Mouse (Mus musculus): ENCODE data around the gene Git2. TPM values are rescaled to one million over a fixed set of nuclear protein-coding genes. Genes with fewer than 3 reads are reported as not detected.

Git2 gene
- total RNA-seq, 2 experiments from 2014 or later: 42.4 to 45.4 TPM

- DNase-seq: no peak
Observed at GRCm38 (mm10) chr5:114719003-114719927, 56.1 kb downstream of the Git2 start.

GRCm38 (mm10) chr5:114718483-114718882 lies 56.8 kb downstream of the Git2 start:
- no peak for DNase-seq

DNA sequence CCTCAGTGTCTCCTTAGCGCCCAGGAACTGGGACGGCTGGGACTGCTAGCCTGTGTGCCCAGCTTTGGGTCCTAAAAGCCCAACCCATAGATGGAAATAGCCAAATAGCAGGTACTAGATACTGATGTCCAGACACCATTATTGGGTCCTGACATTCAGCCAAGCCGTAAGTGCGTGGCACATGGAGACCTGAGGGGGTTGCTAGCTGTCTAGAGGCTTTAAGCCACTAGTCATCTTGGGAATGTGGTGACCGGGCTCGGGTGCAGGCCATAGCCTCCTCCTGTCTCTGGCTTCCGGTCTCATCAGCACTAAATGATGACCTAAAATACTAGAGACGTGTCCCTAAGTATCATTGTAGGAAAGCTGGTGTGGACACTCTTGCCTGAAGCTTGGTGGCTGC lies 57.4 kb downstream of the Git2 start:
- DNase-seq: no peak

DNA sequence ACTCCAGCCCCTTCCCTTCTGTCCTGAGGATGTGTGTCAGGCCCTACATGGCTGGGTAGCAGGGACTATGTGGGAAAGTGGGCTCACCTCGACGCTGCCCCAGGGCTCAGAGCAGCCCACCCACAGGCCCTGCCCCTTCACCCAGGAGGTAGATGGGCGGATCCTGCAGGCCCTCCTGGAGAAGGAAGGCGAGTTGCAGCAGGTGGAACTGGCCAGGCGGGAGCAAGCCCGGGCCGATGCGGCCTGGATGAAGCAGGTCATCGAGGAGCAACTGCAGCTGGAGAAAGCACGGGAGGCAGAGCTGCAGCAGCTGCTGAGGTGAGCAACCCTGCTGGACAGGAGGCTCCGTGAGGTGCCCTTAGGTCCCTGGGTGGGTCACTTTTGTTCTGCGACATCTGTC lies 58.0 kb downstream of the Git2 start:
- no peak for DNase-seq

- DNase-seq: no peak
Observed at GRCm38 (mm10) chr5:114714551-114714950, 60.8 kb downstream of the Git2 start.

- DNase-seq: no peak
Observed at GRCm38 (mm10) chr5:114709357-114709756, 66.0 kb downstream of the Git2 start.

GRCm38 (mm10) chr5:114708491-114708890 lies 66.8 kb downstream of the Git2 start:
- no peak for DNase-seq

DNA sequence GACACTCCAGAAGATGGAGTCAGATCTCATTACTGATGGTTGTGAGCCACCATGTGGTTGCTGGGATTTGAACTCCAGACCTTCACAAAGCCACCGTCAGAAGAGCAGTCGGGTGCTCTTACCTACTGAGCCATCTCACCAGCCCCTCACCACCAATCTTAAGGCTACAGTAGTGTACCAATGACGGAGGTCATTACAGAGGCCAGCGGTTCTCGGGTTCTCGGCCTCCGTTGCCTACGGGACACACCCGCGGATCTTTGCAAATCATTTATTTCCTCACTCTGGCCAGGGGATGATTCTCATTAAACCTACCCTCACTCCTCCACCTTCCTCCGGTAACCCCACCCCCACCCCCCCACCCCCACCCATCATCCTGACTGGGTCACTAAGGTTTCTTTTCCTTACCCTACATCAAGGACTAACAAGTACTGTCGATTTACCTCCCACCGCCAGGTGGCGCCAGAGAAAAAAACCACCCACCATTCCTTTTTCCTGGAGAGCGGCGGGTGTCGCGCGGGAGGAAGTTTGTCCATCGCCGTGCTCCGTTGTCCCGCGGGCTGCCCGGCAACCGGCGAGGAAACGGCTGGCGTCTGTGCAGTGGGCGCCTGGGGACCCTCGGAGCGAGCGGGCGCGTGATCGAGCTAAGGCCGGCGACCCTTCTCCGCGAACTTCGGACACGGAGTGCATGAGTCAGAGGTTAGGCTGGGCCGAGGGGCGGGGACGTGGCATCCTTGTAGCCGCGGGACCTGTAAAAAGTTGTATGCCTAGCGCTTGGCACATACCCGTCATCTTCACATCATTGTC lies 67.8 kb downstream of the Git2 start, which contains the start of gene Tchp:
Gene Tchp (plus strand): TSS at position 496 of the 804 bp plus-strand sequence.
- DNase-seq: peak; percentile 89 to 92

DNA sequence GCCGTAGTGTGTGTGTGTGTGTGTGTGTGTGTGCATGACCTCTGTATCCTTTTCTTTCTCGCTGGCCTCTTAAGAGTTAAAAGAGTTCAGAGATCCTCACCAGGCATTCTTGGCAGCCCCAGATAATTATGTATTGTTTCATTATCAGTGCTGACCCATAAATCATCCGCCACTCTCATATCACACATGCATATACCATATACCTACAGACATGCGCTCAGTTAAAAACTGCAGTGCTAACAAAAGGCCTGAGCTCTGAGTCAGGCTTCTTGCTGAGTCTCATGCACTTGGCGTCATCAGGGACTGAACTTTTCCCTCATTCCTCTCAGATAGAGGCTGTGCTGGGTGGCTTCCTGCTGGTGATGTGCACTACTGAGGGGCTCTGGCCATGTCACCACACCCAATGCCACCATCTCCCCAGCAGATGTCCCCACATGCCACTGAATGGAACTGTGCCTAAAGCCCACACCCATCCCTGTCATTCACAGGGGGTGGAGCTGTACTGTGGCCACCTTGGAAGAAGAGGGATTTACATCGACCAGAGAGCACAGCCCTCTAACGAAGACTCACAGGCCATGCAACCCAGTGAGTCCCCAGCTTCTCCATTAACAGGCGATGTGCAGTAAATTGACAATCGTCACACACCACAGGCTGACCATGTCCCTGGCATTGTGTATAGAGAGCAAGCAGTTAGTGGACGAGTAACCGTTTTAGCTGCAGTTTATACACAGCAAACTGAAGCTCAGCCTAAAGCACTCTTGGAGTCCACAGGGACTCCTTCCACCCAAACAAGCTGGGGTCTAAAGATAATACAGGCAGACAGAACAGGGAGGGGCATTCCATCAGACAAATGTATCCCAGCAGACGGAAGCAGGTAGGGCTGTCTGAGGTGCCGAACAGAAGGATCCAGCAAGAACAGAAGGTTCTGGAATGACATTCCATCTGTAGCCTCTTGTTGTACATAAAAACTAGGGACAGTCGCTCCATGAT lies 72.6 kb downstream of the Git2 start:
- no peak for DNase-seq

DNA sequence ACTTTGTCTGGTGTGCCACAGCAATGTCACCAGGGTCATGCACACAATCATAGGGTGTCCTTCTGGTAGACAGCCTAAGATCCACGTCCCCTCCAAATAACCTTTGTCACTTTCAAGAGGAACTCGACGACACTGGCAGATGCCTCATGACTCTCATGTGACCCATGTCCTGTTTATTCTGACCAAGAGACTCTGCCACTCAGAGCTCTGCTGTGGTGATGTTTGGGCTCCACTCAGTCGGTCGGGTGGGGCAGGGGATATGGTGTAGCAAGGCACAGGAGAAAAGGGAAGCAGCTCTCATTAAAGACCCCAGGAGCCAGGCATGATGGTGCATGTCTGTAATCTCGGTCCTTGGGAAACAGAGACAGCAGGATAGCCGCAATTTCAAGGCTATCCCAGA lies 76.3 kb downstream of the Git2 start:
- DNase-seq: no peak

DNA sequence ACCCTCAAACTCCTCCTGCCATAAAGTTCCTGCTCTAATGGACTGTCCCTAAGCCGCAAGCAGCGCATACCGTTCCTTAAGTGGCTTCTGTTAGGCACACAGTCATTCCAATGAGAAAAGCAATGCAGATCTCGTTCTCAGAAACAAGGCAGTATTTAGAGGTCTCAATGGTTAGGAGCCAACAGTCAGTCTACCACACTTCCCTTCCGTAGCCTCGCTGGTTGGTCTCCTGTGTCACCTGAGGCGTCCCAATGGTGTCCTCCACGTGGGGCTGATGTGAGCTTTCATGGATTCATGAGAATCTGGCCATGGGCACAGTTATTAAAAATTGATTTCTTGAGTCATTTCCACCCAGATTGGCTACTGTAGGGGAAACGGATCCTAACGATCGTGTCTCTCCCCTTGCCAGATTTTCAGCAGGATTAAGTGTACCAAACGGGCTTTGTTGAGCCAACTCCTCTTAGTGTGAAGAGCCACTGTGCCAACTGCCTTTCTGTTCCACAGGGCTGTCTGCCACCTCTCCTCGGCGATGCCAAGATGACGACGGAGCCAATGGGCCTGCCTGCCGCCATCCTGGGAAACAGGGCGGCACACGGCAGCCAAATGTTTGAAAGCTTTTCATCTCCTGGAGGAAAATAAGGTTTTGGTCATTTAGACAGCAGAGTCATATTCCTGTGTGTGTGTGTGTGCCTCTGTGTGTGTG lies 77.1 kb downstream of the Git2 start:
- DNase-seq: peak; percentile 84 to 88

DNA sequence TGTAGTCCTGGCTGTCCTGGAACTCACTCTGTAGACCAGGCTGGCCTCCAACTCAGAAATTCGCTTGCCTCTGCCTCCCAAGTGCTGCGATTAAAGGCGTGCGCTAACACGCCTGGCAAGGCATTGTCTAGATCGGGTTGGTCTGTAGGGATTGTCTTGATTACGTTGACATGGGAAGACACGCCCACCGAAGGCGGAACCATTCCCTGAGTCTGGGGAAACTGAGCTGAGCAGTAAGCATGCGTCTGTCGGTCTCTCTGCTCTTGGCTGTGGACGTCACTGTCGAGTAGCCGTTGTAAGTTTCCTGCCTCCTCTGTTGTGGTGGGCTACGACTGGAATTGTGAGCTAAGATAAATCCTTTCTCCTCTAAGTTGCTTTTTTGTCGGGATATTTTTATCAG lies 78.4 kb downstream of the Git2 start:
- DNase-seq: no peak

- DNase-seq: no peak
Observed at GRCm38 (mm10) chr5:114695775-114696174, 79.5 kb downstream of the Git2 start.

- peak; percentile 93 for DNase-seq
Observed at GRCm38 (mm10) chr5:114690633-114691567, 84.4 kb downstream of the Git2 start, which contains the start of gene Gltp. Gltp (minus strand) TSS chr5:114690984.

GRCm38 (mm10) chr5:114689700-114690366 lies 85.5 kb downstream of the Git2 start:
- DNase-seq: no peak

- no peak for DNase-seq
Observed at GRCm38 (mm10) chr5:114688703-114689102, 86.6 kb downstream of the Git2 start.

DNA sequence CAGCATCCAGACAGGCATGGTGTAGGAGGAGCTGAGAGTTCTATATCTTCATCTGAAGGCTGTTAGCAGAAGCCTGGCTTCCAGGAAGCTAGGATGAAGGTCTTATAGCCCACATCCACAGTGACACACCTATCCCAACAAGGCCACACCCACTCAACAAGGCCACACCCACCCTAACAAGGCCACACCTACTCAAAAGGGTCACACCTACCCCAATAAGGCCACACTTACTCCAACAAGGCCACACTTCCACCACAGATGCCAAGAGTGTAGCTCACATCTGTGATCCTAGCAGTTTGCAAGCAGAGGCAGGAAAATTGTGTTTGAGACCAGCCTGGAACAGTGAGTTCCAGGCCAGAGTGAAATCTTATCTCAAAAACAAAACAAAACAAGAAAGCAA lies 87.4 kb downstream of the Git2 start:
- no peak for DNase-seq

- no peak for DNase-seq
Observed at GRCm38 (mm10) chr5:114686726-114687210, 88.5 kb downstream of the Git2 start.

DNA sequence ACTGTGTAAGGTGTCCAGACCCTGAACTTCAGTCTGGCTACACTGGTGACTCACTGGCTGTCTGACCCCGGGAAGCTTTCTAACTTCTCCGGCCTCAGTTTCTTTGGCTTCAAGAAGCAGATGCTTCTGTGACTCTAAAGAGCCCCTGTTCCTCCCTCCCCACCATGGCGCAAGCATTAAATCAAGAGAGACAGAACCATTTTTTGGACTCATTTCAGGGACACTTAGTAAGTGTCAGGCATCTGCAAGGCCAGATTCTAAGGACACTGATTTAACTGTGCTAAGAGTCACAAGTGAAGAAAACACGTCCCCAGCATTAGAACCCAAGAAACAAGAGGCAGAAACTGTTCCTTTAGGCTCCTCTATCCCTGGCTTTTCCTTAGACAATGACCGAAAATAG lies 89.3 kb downstream of the Git2 start:
- no peak for DNase-seq
